Mouse (Mus musculus) E14TG2a.4 (cell line): Measurements from ENCODE around the gene Ppm1b.

Experiments used
- H3K27me3 ChIP-seq: 2 replicates; pipeline ENCODE4 v1.6.1; 2014; ENCODE audit warnings: low read length, control low read depth; ENCODE audit not compliant: insufficient read depth
- H3K36me3 ChIP-seq: 2 replicates; pipeline ENCODE4 v1.6.1; 2014; ENCODE audit warnings: low read length, control low read depth; ENCODE audit not compliant: insufficient read depth
- H3K4me1 ChIP-seq: replicated peaks from 2 replicates; pipeline ENCODE4 v1.6.1; 2014; ENCODE audit warnings: low read depth, low read length, control low read depth
- H3K4me3 ChIP-seq: replicated peaks from 2 replicates; pipeline ENCODE4 v1.5.1; 2014; ENCODE audit warnings: mild to moderate bottlenecking, low read length
- H3K9me3 ChIP-seq: 2 replicates; pipeline ENCODE4 v1.6.1; 2014; ENCODE audit warnings: low read length, control low read depth
- CTCF ChIP-seq: conservative IDR thresholded peaks from 2 replicates; pipeline ENCODE4 v1.5.1; 2014; ENCODE audit warnings: low read length
- NANOG ChIP-seq: IDR thresholded peaks from 2 replicates; pipeline ENCODE4 v1.6.1; 2014; ENCODE audit warnings: borderline replicate concordance, low read length, mixed read lengths
- POU5F1 ChIP-seq: IDR thresholded peaks from 2 replicates; pipeline ENCODE4 v1.6.1; 2014; ENCODE audit warnings: low read length, borderline replicate concordance

The Ppm1b gene

GRCm38 (mm10) chr17:84952521-84952920, 4.0 kb upstream of the Ppm1b start:
- 0 out of 2 replicates have a peak, but pooled peaks cover 2% of the 10 kb centered on the region for H3K27me3 ChIP-seq
- H3K4me1 ChIP-seq, result peaks cover 22% of the 10 kb centered on the region
- TF ChIP-seq NANOG (no peak), POU5F1 (no peak), CTCF (no peak)
- H3K36me3 ChIP-seq, result no peaks in the 10 kb centered on the region
- no peaks in the 10 kb centered on the region for H3K9me3 ChIP-seq
- H3K4me3 ChIP-seq, result no peak overlapping the region

- H3K9me3 ChIP-seq, result no peaks in the 10 kb centered on the region
- H3K4me3 ChIP-seq, result no peak overlapping the region
- 0 out of 2 replicates have a peak, but pooled peaks cover 2% of the 10 kb centered on the region for H3K27me3 ChIP-seq
- no peaks in the 10 kb centered on the region for H3K36me3 ChIP-seq
- no peak for TF ChIP-seq CTCF
- no peak for TF ChIP-seq POU5F1
- no peak for TF ChIP-seq NANOG
- H3K4me1 ChIP-seq, result peaks cover 22% of the 10 kb centered on the region
Measured at GRCm38 (mm10) chr17:84953776-84954175, 2.8 kb upstream of the Ppm1b start.

GRCm38 (mm10) chr17:84954881-84955280, 1.7 kb upstream of the Ppm1b start:
- Histone ChIP-seq H3K9me3 (no peaks in the 10 kb centered on the region), H3K36me3 (peaks cover 7% of the 10 kb centered on the region; the same call in 1 of the 2 replicates), H3K4me1 (peaks cover 30% of the 10 kb centered on the region), H3K4me3 (no peak overlapping the region), H3K27me3 (no peaks in the 10 kb centered on the region)
- no peak for TF ChIP-seq POU5F1
- TF ChIP-seq CTCF, result no peak
- TF ChIP-seq NANOG, result no peak

- peaks cover 25% of the 10 kb centered on the region for H3K36me3 ChIP-seq
- H3K4me1 ChIP-seq, result peaks cover 34% of the 10 kb centered on the region
- TF ChIP-seq POU5F1 (no peak), CTCF (no peak), NANOG (no peak)
- no peaks in the 10 kb centered on the region for H3K27me3 ChIP-seq
- H3K4me3 ChIP-seq, result peak overlapping the region; percentile 81
- peaks cover 17% of the 10 kb centered on the region for H3K9me3 ChIP-seq
Measured at GRCm38 (mm10) chr17:84956931-84957486, 468 bp downstream of the Ppm1b start.

- no peak for TF ChIP-seq NANOG
- no peak for TF ChIP-seq CTCF
- no peak for TF ChIP-seq POU5F1
- Histone ChIP-seq H3K4me3 (peak overlapping the region; percentile 93), H3K4me1 (peaks cover 34% of the 10 kb centered on the region), H3K36me3 (peaks cover 31% of the 10 kb centered on the region), H3K27me3 (no peaks in the 10 kb centered on the region), H3K9me3 (peaks cover 23% of the 10 kb centered on the region)
Measured at GRCm38 (mm10) chr17:84957487-84958259, 1.1 kb downstream of the Ppm1b start.

- Histone ChIP-seq H3K4me3 (peak overlapping the region; percentile 93), H3K27me3 (no peaks in the 10 kb centered on the region), H3K9me3 (peaks cover 31% of the 10 kb centered on the region), H3K4me1 (peaks cover 33% of the 10 kb centered on the region), H3K36me3 (peaks cover 36% of the 10 kb centered on the region)
- TF ChIP-seq NANOG (no peak), POU5F1 (no peak), CTCF (no peak)
Measured at GRCm38 (mm10) chr17:84958411-84958911, 1.9 kb downstream of the Ppm1b start.

- TF ChIP-seq POU5F1, result no peak
- TF ChIP-seq NANOG, result no peak
- no peak for TF ChIP-seq CTCF
- Histone ChIP-seq H3K4me1 (peaks cover 28% of the 10 kb centered on the region), H3K4me3 (peak overlapping the region; percentile 93), H3K36me3 (peaks cover 42% of the 10 kb centered on the region), H3K27me3 (no peaks in the 10 kb centered on the region), H3K9me3 (peaks cover 37% of the 10 kb centered on the region)
Measured at GRCm38 (mm10) chr17:84958986-84959664, 2.6 kb downstream of the Ppm1b start.

GRCm38 (mm10) chr17:84959665-84960020, 3.1 kb downstream of the Ppm1b start:
- H3K4me1 ChIP-seq, result peaks cover 26% of the 10 kb centered on the region
- TF ChIP-seq NANOG (no peak), CTCF (no peak), POU5F1 (no peak)
- H3K9me3 ChIP-seq, result peaks cover 42% of the 10 kb centered on the region
- H3K27me3 ChIP-seq, result no peaks in the 10 kb centered on the region
- peak overlapping the region; percentile 93 for H3K4me3 ChIP-seq
- H3K36me3 ChIP-seq, result peaks cover 47% of the 10 kb centered on the region
